Mouse (Mus musculus) E14TG2a.4 (cell line): ENCODE measurements around the gene Tube1.
A peak's percentile ranks its signal among the peaks of the same experiment; 100 is the strongest.

Experiments used
- H3K27me3 ChIP-seq: 2 replicates; pipeline ENCODE4 v1.6.1; 2014; ENCODE audit warnings: low read length, control low read depth; ENCODE audit not compliant: insufficient read depth
- H3K36me3 ChIP-seq: 2 replicates; pipeline ENCODE4 v1.6.1; 2014; ENCODE audit warnings: low read length, control low read depth; ENCODE audit not compliant: insufficient read depth
- H3K4me1 ChIP-seq: replicated peaks from 2 replicates; pipeline ENCODE4 v1.6.1; 2014; ENCODE audit warnings: low read depth, low read length, control low read depth
- H3K4me3 ChIP-seq: replicated peaks from 2 replicates; pipeline ENCODE4 v1.5.1; 2014; ENCODE audit warnings: mild to moderate bottlenecking, low read length
- H3K9me3 ChIP-seq: 2 replicates; pipeline ENCODE4 v1.6.1; 2014; ENCODE audit warnings: low read length, control low read depth
- CTCF ChIP-seq: conservative IDR thresholded peaks from 2 replicates; pipeline ENCODE4 v1.5.1; 2014; ENCODE audit warnings: low read length
- NANOG ChIP-seq: IDR thresholded peaks from 2 replicates; pipeline ENCODE4 v1.6.1; 2014; ENCODE audit warnings: borderline replicate concordance, low read length, mixed read lengths
- POU5F1 ChIP-seq: IDR thresholded peaks from 2 replicates; pipeline ENCODE4 v1.6.1; 2014; ENCODE audit warnings: low read length, borderline replicate concordance

The Tube1 gene

GRCm38 (mm10) chr10:39162666-39163484 lies 29.1 kb downstream of the Tube1 start:
- no peaks in the 10 kb centered on the region for H3K36me3 ChIP-seq
- no peaks in the 10 kb centered on the region for H3K9me3 ChIP-seq
- no peak overlapping the region for H3K4me3 ChIP-seq
- H3K27me3 ChIP-seq: peaks cover 11% of the 10 kb centered on the region
- TF ChIP-seq NANOG (no peak), CTCF (no peak), POU5F1 (no peak)
- peaks cover 28% of the 10 kb centered on the region for H3K4me1 ChIP-seq

GRCm38 (mm10) chr10:39163694-39164093 lies 29.9 kb downstream of the Tube1 start, which contains the start of gene Ccn6:
Ccn6 (minus strand) TSS chr10:39163794.
- no peaks in the 10 kb centered on the region for H3K9me3 ChIP-seq
- H3K36me3 ChIP-seq: no peaks in the 10 kb centered on the region
- no peak within 1 kb of the TSS for H3K4me3 ChIP-seq
- H3K4me1 ChIP-seq: peaks cover 21% of the 10 kb centered on the region
- H3K27me3 ChIP-seq: peaks cover 16% of the 10 kb centered on the region
- no peak for TF ChIP-seq POU5F1
- no peak for TF ChIP-seq NANOG
- no peak for TF ChIP-seq CTCF

DNA sequence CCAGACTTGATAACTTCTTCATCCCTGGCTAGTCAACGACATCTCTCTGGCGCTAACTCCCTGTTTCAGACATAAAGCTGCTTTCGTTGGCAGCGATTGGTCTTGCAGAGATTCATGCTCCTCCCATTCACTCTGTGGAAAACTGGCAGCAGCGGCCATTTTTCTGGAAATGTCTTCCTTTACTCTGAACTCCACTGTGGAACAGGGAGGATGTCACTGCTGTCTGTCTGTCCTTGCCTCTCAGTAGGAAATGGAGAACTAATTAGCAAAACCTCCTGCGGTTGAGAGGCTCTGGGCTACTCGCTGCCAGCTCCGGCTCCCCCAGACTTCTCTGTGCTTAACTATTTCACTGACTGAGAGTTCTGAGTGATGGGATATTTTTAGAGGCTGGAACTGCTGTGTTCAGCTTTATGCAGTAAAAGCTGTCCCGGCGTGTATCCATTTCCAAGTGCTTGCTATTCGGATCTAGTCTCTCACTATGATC lies 31.9 kb downstream of the Tube1 start:
- H3K4me1 ChIP-seq: peaks cover 22% of the 10 kb centered on the region

GRCm38 (mm10) chr10:39167611-39168010 lies 33.8 kb downstream of the Tube1 start:
- TF ChIP-seq POU5F1 (no peak), NANOG (no peak), CTCF (no peak)
- Histone ChIP-seq H3K4me1 (peaks cover 38% of the 10 kb centered on the region), H3K4me3 (no peak overlapping the region), H3K9me3 (no peaks in the 10 kb centered on the region), H3K27me3 (peaks cover 28% of the 10 kb centered on the region), H3K36me3 (no peaks in the 10 kb centered on the region)

More for the DNA sequence above, 31.9 kb downstream of the Tube1 start:
- TF ChIP-seq CTCF (no peak), POU5F1 (no peak), NANOG (no peak)
- Histone ChIP-seq H3K27me3 (peaks cover 26% of the 10 kb centered on the region), H3K9me3 (no peaks in the 10 kb centered on the region), H3K4me3 (no peak overlapping the region), H3K36me3 (no peaks in the 10 kb centered on the region)

DNA sequence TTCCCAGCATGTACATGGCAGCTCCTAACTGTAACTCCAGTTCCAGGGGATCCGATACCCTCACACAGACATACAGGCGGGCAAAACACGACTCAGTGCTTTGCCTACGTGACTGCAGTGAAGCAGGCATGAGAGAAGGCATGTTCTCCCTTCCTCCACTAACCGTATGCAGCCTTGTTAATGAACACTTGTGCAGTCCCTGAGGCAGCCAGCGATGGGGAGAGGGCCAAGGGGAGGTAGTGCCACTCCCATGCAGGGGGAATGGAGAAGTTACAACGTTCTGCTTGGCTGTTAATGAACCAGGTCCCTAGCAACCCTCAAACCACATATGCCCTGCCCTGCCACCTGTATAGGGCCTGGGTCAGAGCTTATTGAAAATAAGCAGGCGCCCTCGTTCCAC lies 35.9 kb downstream of the Tube1 start:
- H3K4me1 ChIP-seq: peaks cover 34% of the 10 kb centered on the region
- peaks cover 36% of the 10 kb centered on the region for H3K27me3 ChIP-seq
- H3K4me3 ChIP-seq: peak overlapping the region; percentile 32
- no peaks in the 10 kb centered on the region for H3K36me3 ChIP-seq
- TF ChIP-seq NANOG (no peak), CTCF (no peak), POU5F1 (no peak)
- H3K9me3 ChIP-seq: no peaks in the 10 kb centered on the region

DNA sequence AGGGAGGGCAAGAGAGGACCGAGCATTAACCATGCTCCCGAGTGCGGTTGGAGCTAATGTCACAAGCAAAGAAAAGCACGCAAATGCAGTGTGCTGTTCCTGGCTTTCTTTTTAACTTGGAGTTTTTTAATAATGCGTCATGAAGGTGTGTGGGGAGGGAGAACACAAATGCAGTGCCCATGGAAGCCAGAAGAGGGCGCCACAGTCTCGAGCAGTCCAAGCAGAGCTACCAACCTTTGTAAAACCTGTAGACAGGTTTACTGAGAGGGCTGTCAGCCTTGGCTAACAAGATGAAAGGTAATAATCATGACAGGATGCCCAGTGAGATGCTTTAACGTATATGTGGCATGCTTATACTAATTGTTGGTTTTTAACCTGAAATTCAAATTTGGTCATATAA lies 36.4 kb downstream of the Tube1 start:
- Histone ChIP-seq H3K4me1 (peaks cover 34% of the 10 kb centered on the region), H3K9me3 (no peaks in the 10 kb centered on the region), H3K36me3 (no peaks in the 10 kb centered on the region), H3K4me3 (peak overlapping the region; percentile 32), H3K27me3 (peaks cover 36% of the 10 kb centered on the region)
- TF ChIP-seq POU5F1 (no peak), NANOG (no peak), CTCF (peak; percentile 95)

GRCm38 (mm10) chr10:39170706-39171105 lies 36.9 kb downstream of the Tube1 start:
- TF ChIP-seq CTCF (no peak), NANOG (no peak), POU5F1 (no peak)
- peaks cover 33% of the 10 kb centered on the region for H3K4me1 ChIP-seq
- no peaks in the 10 kb centered on the region for H3K9me3 ChIP-seq
- peaks cover 36% of the 10 kb centered on the region for H3K27me3 ChIP-seq
- no peak overlapping the region for H3K4me3 ChIP-seq
- H3K36me3 ChIP-seq: no peaks in the 10 kb centered on the region

GRCm38 (mm10) chr10:39171134-39171533 lies 37.4 kb downstream of the Tube1 start:
- TF ChIP-seq POU5F1 (no peak), CTCF (peak; percentile 69), NANOG (no peak)
- H3K27me3 ChIP-seq: peaks cover 36% of the 10 kb centered on the region

More at GRCm38 (mm10) chr10:39171134-39171533, 37.4 kb downstream of the Tube1 start:
- Histone ChIP-seq H3K4me3 (peak overlapping the region; percentile 79), H3K4me1 (peaks cover 31% of the 10 kb centered on the region), H3K36me3 (no peaks in the 10 kb centered on the region), H3K9me3 (no peaks in the 10 kb centered on the region)
